Mouse (Mus musculus): ENCODE data around the gene Wap. TPM values are rescaled to one million over a fixed set of nuclear protein-coding genes. Genes with fewer than 3 reads are reported as not detected.

The Wap gene
- total RNA-seq, 2 experiments from 2014 or later = not detected

GRCm38 (mm10) chr11:6629655-6630054 is 8.8 kb downstream of the Wap start:
- no peak for ATAC-seq (replicated peaks; ENCODE audit: low FRiP score, poor library complexity, severe bottlenecking)

- peak; percentile 59; the same call in 1 of the 2 replicates for ATAC-seq (replicated peaks; ENCODE audit: low FRiP score, poor library complexity, severe bottlenecking)
Observed at GRCm38 (mm10) chr11:6628568-6628967, 9.9 kb downstream of the Wap start.

DNA sequence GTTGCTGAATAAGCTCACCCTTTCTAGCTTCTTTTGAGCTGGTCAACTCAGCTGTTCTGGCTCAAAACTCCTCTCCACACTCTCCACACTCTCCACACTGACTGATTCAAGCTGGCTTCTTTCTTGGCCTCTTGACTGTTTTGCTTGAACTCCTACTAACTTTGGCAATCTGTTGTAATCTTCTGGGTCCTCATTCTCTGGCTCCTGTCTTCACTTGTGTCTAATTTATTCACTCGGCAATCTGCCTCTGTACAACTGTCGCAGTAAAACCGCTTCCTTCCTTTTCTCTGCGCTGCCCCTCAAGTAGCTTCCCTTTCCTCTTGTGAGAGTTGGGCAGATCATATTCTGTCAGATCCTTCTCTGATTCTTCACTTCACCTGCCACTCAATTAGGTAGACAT is 10.7 kb downstream of the Wap start:
- ATAC-seq (replicated peaks; ENCODE audit: low FRiP score, poor library complexity, severe bottlenecking) = no peak

DNA sequence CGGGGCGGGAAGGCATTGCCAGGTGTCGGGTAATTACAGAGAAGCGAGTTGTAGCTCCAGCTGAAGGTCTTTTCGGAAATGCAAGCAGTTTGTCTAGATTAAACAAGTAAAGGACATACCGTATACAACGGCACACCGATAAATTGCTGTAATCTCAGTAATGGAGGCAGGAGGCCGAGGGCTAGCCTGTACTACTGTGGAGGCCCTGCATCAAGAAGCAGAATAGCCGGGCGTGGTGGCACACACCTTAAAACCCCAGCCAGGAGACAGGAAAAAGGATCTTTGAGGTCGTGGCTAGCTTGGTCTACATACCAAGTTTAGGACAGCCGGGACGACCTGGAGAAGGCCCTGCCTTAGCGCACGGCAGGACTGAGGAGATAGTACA is 12.1 kb downstream of the Wap start:
- peak; percentile 38 for ATAC-seq (replicated peaks; ENCODE audit: low FRiP score, poor library complexity, severe bottlenecking)

GRCm38 (mm10) chr11:6625478-6626387 is 12.7 kb downstream of the Wap start, which contains the start of gene Tbrg4:
Gene Tbrg4, minus strand, starts transcription at chr11:6626067.
- peak; percentile 96 for ATAC-seq (replicated peaks; ENCODE audit: low FRiP score, poor library complexity, severe bottlenecking)

DNA sequence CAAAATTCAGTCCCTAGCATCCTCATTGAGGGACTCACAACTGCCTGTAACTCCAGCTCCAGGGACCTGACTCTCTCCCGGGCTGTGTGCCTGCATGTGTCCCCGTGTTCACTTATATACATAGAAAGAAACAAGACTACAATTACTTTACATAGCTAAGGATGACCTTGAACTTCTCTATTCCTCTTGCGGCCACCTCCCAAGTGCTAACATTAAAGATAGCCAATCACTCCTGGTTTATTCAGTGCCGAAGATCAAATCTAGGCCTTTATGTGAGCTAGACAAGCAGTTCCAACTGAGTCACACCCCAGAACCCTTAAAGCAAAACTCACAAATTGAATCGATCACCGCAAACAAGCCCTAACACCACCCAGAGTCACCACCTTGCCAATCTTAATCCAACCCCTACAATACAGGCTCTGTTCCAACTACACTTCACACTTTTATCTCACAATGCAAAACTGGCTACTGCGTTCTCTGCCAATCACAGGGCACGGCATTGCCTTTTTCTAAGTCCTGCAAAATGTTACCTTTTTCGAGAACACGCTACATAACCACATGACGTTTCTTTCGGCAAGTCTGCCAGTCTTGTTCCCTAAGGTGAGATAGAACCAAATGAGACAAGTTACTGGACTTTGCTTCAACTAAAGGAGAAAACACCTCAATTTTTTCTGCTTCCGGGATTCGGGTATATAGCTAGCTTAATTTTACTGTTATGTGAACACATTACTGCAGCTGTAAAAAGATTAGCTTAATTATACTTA is 13.6 kb downstream of the Wap start:
- no peak for ATAC-seq (replicated peaks; ENCODE audit: low FRiP score, poor library complexity, severe bottlenecking)

DNA sequence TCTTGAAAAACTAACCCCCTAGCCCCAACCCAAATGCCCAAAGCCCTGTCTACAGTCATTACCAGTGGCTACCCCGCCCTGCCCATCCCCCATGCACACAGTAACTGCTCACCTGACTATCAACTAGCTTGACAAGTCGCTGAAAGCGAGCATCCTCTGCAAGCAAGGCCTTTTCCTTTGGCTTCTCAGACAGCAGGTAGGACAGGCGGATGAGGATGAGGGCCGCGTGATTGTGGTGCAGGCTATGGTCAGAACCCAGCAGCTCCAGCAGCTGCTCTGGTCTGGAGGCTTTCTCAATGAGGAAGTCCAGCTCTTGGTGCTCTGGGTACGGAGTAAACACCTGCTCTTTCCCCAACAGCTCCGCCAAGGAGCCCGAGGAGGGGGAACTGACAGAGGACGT is 14.7 kb downstream of the Wap start:
- ATAC-seq (replicated peaks; ENCODE audit: low FRiP score, poor library complexity, severe bottlenecking) = no peak

DNA sequence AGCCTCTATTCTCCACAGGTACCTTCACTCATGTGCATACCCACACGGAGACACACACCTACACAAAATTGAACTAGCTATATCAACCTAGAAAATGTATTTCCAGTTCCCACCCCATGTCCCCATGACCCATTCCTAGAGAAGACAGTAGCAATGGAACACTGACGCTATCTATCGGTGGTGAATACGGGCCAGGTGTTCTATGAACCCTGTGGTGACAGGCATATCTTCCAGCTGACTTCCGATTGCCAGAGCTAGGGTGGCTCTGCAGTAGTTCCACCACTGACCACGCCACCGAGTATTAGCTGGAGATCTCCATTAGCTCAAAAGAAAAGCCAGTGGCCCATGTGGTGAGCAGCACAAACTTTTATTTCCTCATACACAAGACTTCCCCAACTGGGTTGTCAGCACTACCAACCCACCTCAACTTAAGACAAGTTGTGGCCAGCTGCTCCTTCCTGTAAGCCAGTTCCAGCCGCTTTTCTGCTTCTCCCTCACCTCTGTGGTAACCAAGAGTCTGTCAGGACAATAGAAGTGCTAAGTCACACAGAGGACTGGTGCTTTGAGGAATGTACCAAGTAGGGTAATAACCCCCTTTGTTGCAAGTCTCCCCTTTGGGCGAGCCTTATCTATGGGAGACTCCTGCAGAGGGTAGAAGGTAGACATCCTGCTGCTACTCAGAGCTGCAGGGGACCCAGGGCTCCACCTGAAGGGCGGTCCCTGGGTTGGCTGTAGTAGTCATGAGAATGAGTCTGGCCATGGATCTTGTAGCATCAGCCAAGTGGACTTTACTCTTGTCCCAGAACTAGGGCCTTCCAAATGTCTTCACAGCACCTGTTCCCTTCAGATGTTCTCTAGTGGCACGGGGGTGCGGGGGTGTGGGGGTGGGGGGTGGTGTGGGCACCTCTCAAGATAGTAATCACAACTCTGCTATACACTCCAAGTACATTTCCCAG is 22.9 kb downstream of the Wap start:
- no peak for ATAC-seq (replicated peaks; ENCODE audit: low FRiP score, poor library complexity, severe bottlenecking)

DNA sequence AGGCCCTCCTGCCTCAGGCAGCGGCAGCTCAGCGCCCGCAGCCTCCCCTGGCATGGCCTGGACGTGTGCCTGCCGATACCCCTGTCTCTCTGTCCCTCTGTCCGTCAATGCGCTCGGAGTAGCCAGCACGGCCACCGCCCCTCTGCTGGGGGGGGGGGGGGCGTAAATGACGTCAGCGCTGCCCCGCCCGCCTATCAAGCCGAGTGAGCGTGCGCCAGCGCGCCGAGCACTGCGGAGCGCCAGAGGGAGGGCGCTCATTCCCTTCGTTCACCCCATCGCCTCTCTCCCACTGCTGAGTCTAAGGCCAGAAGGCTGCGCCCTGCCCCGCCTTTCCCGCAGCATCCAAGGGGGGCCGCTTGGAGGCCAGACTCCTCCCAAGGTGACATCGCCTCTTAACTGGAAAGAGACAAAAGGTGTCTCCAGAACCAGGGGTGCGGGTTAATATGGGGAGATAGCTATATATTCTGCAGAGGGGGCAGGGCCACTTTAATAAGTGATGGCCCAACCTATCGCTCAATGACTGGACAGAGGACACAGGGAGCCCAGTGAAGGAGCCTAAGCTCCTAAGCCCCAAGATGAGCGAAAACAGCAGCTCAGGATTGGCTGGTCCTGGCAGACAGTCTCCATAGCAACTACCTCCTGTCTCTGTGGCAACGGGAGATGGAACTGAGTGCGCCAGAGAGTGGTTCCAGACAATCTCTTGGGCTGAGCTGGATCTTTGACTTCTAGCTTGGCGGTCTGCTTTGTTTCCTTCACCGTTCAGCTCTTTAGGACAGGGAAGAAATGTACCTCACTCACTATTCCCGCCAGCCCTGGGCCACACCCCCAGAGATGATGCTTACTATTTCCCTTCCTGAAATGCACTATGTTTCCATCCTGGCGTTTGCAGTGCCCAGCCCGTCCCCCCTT is 32.7 kb downstream of the Wap start, which contains the start of gene Nacad:
TSS of gene Nacad (minus strand) at position 563 of the 909 bp plus-strand sequence.
- ATAC-seq (replicated peaks; ENCODE audit: low FRiP score, poor library complexity, severe bottlenecking) = no peak

DNA sequence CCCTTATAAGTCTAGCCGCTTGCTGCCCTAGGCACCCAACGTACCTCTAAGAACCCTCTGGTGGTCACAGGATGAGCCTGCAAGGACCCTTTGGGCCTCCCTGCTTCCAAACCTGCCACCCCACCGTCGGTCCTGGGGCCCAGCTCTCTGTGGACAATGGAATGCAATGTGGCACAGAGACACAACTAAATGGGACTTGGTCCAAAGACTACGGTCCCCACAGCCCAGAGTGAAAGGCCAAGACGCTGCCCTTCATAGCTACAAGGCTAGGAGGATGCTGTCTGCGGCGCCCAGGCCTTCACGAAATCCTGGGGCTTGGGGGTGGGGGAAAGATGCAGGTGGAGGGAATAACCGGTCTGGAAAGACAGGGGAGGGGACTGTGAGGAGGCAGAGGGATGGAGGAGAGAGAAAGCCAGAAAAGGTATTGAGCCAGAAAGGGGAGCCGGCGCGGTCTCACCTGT is 33.4 kb downstream of the Wap start:
- ATAC-seq (replicated peaks; ENCODE audit: low FRiP score, poor library complexity, severe bottlenecking) = no peak

- no peak for ATAC-seq (replicated peaks; ENCODE audit: low FRiP score, poor library complexity, severe bottlenecking)
Observed at GRCm38 (mm10) chr11:6604604-6604936, 33.9 kb downstream of the Wap start.

GRCm38 (mm10) chr11:6603887-6604603 is 34.4 kb downstream of the Wap start:
- no peak for ATAC-seq (replicated peaks; ENCODE audit: low FRiP score, poor library complexity, severe bottlenecking)

DNA sequence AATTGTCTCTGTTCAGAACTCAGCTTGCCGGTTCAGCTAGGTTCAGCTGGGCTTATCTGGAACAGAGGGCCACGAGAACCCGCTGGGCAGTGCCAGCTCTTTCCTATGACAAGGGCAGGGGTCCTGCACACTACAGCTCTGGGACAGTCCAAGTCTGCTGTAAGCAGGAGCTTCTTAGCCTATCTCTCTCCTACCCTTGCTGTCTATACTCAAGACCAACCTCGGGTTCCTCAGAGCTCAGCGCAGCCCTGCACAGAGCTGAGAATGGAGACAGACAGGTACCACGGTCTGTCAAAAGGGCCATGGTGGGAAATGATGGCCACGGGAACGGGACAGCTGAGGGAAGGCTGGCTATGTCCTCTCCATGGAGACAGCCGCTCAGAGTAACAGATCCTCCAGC is 35.2 kb downstream of the Wap start:
- ATAC-seq (replicated peaks; ENCODE audit: low FRiP score, poor library complexity, severe bottlenecking) = no peak

- no peak for ATAC-seq (replicated peaks; ENCODE audit: low FRiP score, poor library complexity, severe bottlenecking)
Observed at GRCm38 (mm10) chr11:6602662-6603061, 35.8 kb downstream of the Wap start.

DNA sequence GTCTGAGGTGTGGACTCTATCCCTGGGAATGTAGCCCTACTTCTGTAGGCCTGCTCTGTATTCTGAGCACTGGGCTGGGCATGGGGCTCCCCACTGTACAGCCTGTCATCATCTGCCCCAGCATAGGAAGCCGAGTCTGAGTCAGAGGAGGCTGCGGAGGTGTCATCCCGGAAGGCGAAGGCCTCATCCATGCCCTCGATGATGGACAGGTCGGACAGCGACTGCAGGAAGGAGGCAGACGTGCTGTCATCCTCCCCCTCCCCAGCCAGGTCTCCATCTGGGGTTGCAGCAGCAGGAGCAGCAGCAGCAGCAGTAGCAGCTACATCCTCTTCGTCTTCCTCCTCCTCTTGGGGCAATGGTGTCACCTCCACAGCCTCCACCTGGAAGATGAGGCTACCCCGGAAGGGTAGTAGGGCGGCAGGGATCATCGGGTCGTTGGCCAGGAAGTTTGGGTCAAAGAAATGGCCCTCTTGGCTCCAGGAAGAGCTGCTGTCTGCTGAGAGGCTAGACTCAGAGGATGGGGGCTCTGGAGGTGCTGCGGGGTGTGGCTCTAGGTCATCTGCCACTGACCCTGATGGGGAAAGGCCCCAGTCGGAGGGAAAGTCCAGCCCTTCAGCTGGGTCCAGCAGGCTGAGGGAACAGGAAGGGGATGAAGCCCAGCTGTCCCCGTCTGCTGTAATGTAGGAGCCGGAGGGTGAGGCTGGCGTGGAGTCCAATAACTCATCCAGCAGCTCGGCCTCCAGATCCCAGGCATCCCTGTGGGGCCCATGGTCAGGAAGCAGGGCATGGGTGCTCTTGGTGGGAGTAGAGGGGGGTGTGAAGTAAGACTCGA is 36.6 kb downstream of the Wap start:
- ATAC-seq (replicated peaks; ENCODE audit: low FRiP score, poor library complexity, severe bottlenecking) = no peak

DNA sequence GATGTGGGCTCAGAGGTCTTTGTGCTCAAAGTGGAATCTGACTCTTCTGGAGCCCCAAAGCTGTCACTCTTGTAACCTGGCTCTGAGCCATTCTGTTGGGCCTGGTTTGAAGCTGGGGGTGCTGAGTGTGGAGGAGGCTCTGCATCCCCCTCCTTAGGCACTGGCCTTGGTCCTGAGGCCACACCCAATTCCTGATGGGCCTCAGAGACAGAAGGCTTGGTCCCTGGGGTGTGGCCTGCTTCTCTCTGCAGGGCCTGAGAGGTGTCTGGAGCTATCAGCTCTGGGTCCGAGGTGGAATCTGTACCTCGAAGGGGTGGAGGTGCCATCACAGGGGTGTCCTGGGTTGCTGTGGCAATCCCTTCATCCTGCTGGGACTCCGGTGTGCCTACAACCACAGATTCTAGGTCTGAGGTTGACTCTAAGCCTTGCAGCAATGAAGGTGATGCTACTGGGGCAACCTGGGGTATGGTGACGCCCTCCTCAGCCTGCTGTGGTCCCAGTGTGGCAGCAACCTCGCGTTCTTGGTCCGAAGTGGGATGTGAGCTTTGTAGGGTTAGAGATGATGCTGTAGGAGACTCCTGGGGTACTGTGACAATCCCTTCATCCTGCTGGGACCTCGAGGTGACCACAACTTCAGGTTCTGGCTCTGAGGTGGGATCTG is 38.0 kb downstream of the Wap start:
- peak; percentile 47; the same call in 1 of the 2 replicates for ATAC-seq (replicated peaks; ENCODE audit: low FRiP score, poor library complexity, severe bottlenecking)

DNA sequence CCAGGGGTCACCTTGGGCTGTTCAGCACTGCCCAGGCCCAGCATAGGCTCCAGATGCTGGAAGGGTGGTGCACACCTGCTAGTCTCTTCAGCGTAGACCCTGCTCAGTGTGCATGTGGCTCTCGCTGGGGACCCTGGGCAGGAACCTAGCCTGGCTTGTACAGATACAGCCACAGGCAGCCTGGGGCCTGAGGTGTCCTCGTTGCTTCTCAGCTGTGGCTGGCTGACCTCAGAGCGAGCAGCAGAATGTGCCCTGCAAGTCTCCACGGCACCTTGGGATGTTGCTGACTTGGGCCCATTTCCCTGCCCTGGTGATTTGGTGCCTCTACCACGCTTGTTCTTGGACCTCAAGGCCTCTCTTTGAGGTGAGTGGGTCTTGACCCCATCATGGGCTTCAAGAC is 38.6 kb downstream of the Wap start:
- no peak for ATAC-seq (replicated peaks; ENCODE audit: low FRiP score, poor library complexity, severe bottlenecking)

Measured in erythroblast, adult 5-6 weeks (primary cell).